ENCODE assay signal across 26 mouse cellular contexts in genomic region chr4:98793486-98793885, GRCm38 (mm10). TPM values are rescaled to one million over a fixed set of nuclear protein-coding genes. Genes with fewer than 3 reads are reported as not detected.
"Had no signal": no experiment of that assay in that cellular context is flagged by ENCODE, and none has a peak within 500 bp of the region (broad histone marks: within the 10 kb centered on the region; RNA-seq: fewer than 3 reads in every experiment).

No protein-coding gene starts in this region.

- H3K27me3 ChIP-seq: midbrain, embryonic 12.5 days; neural tube, embryonic 12.5 days; stomach, embryonic 15.5 days had no signal

- H3K9me3 ChIP-seq: midbrain, embryonic 10.5 days; midbrain, embryonic 12.5 days; neural tube, embryonic 12.5 days; stomach, embryonic 15.5 days had no signal

- H3K4me2 ChIP-seq: lung, embryonic 14.5 days; midbrain, embryonic 12.5 days; neural tube, embryonic 12.5 days; stomach, embryonic 15.5 days had no signal

- H3K36me3 ChIP-seq: midbrain, embryonic 10.5 days; midbrain, embryonic 12.5 days; neural tube, embryonic 12.5 days; stomach, embryonic 15.5 days had no signal

- ATAC-seq: midbrain, embryonic 16.5 days had no signal

- H3K27ac ChIP-seq: midbrain, embryonic 10.5 days; midbrain, embryonic 12.5 days; neural tube, embryonic 12.5 days; stomach, embryonic 15.5 days; stomach, postnatal 0 days had no signal

- DNase-seq: lung, adult 18-20 months; lung, embryonic 14.5 days; lung, postnatal 10 days; lung, postnatal 4 days; midbrain, embryonic 14.5 days; right cerebral cortex, postnatal 25 days; right cerebral cortex, postnatal 4 days; thymus, adult 2 months; thymus, postnatal 25 days; thymus, postnatal 4 days had no signal

- H3K9ac ChIP-seq: lung, embryonic 14.5 days; midbrain, embryonic 12.5 days; neural tube, embryonic 12.5 days; stomach, embryonic 15.5 days had no signal

- H3K4me3 ChIP-seq: midbrain, embryonic 10.5 days; midbrain, embryonic 12.5 days; neural tube, embryonic 12.5 days; stomach, embryonic 15.5 days had no signal

RNA-seq across cellular contexts. Expression of gene Kank4, which starts 23.9 kb away (rescaled TPM):
- total RNA-seq: megakaryocyte-erythroid progenitor cell, adult 5-6 weeks; neutrophil, adult 5-6 weeks had no signal

RNA-seq across cellular contexts. Expression of gene I0C0044D17Rik, which starts 30.2 kb away (rescaled TPM):
- total RNA-seq: megakaryocyte, adult 5-6 weeks; megakaryocyte-erythroid progenitor cell, adult 5-6 weeks; neutrophil, adult 5-6 weeks had no signal
- polyA plus RNA-seq: liver, embryonic 16.5 days; lung, embryonic 14.5 days; lung, embryonic 16.5 days; midbrain, embryonic 10.5 days; midbrain, embryonic 12.5 days; midbrain, embryonic 14.5 days; midbrain, embryonic 16.5 days; neural tube, embryonic 12.5 days; neural tube, embryonic 14.5 days; small intestine, adult 2 months; spleen, adult 2 months; stomach, embryonic 15.5 days; stomach, postnatal 0 days; testis, adult 2 months; thymus, adult 2 months; urinary bladder, adult 2 months had no signal
